Mouse (Mus musculus): Measurements from ENCODE around the gene Dcpp2. TPM values are rescaled to one million over a fixed set of nuclear protein-coding genes. Genes with fewer than 3 reads are reported as not detected.
A peak's percentile ranks its signal among the peaks of the same experiment; 100 is the strongest.
"Not testable (repeated sequence)": the region's sequence is repeated elsewhere in the genome, so short reads cannot be mapped to it uniquely, and the experiment has no call there.

Gene Dcpp2
- not detected for total RNA-seq (2021)
- long read RNA-seq, experiment 1: 0 reads
- long read RNA-seq, experiment 2: 0 reads

DNA sequence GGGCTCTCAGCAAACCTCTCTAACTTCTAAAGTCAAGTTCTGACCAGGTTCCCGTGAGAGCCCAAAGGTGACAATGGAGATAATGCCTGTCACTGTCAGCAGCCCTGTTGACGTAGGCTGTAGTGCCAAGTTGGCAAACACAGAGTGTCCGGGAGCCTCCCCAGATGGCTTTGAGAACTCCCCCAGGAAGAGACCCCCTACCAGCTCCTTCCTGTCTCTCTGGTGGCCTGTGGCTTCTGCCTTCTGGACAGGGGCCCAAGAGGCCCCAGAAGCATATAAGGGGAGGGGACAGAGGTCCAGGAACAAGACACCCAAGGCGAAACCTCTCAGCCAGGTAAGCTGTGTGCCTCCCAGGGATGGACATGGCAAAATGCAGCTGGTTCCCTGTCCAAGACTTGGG lies at the start of gene Dcpp2, which contains the start of gene Dcpp1:
Gene Dcpp2 (plus strand): TSS at position 305 of the 400 bp plus-strand sequence.
Gene Dcpp1 (plus strand): TSS at position 301 of the 400 bp plus-strand sequence.
- DNase-seq: not testable (repeated sequence)

DNA sequence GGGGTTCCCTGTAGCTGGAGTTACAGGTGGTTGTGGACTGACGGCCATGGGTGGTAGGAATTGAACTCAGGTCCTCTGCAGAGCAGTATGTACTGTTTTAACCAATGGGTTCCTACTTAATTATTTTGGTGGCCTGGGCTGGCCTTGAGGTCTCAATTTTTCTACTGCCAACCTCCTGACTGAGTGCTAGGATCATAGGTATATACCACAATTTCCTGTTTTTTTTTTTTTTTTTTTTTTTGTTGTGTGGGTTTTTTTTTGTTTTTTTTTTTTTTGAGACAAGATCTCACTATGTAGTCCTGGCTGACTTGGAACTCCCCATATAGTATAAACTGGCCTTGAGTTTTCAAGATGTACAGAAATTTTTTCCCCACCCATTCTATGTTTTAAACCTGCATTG lies 49.5 kb upstream of the Dcpp2 start:
- no peak for DNase-seq

DNA sequence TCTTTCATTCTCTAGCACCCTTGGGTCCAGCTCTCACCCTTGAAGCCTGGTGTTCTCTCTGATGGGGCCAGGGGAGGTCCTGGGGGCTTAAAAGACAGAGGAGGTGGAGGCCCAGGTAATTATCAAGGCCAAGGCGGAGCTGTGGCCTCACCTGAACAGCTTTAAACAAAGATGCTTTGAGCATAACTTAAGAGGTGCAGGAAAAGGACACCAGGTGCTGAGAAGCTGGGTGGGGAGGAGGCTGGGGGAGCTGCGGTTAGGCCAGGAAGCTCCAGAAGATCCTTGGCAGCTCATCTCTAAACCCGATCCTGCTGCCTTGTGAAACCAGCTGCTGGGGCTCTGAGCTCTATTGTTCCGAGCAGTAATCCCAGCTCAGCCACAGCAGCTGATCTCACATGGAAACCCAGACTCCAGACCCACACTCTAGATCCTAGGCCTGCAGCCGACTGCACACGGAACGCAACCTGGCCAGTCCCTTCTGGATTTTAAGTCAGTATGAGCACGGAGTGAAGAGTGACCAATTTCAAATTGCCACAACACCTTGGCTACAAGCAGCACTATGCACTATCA lies 44.6 kb upstream of the Dcpp2 start, which contains the start of gene Prss33:
Gene Prss33 (minus strand): TSS at position 51 of the 570 bp plus-strand sequence.
- DNase-seq: no peak

DNA sequence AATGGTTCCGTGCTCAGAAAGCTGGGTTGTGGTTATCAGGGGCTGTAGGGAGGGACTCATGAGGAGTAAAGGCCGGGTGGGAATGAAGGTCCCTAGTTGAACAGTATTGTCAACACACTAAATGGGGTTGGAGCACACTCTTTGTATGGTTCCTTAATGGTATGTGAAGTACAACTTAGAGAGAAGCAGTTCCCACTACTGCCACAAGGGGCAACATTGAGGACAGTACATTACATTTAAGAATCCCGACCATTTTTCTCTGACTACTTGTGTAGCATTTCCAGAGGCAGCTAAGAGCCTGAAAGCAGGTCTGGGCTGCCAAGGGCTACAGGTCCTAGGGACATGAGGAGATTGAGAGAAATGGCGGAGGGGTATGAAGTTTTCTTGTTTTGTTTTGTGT lies 39.5 kb upstream of the Dcpp2 start:
- DNase-seq: peak; percentile 67

DNA sequence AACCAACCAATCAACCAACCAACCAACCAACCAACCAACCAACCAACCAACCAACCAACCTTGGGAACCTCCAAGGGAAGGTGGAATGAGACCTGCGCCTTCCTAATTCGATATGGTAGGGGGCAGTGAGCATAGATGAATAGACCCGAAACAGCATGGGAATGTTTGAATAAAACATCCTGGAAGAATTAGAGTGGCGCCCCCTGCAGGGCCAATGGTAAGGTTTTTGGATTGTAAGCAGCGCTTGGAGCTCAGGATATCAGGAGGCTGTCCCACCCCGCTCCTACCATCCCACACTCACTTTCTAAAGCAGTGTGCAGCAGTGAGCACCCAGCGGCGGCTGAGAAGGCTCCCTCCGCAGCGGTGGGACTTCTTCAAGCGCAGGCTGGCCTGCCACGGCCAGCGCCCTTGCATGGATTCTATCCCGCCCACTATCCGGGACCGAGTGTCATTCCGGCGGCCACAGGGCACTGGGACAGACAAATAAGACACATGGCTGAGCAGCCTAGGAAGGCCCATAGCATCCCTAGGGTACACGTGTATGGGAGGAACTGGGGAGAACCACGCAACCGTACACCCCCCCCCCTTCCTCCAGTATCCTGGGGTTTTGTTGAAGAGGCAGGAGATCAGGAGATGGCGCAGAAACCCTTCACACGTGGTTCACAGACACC lies 37.4 kb upstream of the Dcpp2 start:
- no peak for DNase-seq

DNA sequence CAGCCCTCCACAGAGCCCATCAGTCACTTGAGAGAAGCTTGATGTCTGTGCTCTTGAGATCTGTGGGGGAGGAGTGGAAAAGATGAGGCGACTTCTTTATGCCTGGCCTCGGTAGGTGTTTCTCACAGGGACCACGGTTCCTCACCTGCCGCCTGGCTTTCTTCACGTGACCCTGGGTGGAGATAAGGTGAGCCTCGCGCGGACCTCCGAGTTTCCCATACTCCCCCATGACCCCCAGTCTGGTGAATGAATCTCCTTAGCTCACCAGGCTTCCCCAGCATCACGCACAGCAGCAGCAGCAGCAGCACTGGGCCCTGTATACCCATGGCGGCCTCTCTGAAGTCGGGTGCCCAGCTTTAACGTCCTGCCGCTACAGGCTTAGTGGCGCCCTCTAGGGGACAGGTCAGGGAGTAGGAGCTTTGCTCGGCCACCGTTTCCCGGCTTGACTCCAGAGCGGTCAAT lies 36.8 kb upstream of the Dcpp2 start, which contains the start of the genes Prss32 and Prss41:
Gene Prss32 (plus strand): TSS at position 44 of the 462 bp plus-strand sequence.
Gene Prss41 (minus strand): TSS at position 361 of the 462 bp plus-strand sequence.
- DNase-seq: peak; percentile 76

DNA sequence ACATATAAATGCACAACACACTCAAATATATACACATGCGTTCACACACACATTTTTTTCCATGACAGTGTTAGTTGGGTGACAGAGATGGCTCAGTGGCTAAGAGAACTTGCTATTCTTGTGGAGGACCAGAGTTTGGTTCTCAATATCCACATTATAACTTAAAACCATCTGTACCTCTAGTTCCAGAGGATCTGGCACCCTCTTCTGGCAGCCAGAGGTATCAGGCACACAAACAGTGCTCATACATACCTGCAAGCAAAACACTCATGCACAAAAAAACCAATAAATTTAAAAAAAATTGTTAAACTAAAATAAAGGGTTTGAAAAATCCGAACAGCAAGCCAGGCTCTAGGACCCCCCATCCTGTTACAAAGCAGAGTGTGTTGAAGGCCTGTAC lies 30.7 kb upstream of the Dcpp2 start:
- DNase-seq: no peak

DNA sequence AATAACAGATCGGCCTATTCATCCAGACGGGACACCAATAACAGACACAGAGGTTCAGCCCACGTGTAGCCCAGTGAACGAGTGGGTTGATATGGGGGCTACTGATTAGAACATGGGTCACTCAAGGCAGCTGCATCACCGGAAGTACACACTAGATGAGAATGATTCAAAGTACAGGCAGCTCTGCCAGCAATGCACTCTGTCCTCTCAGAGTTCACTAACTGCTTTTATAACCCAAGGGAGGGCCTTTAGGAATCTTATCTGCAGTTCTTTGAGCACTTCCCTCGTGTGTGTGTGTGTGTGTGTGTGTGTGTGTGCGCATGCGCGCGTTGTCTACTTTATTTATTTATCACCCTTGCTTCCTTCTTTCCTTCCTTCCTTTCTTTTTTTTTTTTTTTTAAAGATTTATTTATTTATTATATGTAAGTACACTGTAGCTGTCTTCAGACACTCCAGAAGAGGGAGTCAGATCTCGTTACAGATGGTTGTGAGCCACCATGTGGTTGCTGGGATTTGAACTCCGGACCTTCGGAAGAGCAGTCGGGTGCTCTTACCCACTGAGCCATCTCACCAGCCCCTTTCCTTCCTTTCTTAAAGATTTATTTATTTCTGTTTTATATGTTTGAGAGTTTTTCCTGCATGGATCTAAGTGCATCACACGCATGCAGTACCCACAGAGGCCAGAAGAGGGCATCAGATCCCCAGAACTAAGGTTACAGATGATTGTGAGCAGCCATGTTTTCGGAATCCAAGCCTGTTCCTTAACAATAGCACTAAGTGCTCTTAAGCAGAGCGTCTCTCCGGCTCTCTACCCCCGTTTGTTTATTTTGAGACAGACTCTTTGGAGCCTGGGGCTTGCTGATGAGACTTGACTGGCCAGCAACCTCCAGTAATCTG lies 29.6 kb upstream of the Dcpp2 start:
- peak; percentile 80 for DNase-seq

DNA sequence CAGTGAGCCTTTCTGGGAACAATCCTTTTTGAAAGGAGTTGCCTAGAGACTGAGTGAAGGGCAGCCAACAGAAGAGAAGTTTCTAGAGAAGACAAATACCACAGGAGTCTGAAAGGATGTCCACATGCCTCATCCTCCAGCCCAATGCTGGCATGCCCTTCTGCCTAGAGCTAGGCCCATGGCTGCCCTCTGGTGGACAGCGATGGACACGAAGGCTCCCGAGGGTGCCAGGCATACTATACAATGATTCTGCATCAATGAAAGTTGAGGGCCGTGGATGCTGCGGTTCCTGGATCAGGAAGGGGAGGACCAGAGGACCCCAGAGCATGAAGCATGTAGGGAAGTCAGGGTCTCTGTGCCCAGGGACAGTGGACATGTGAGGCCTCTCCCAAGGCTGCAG lies 27.4 kb upstream of the Dcpp2 start:
- peak; percentile 78 for DNase-seq

DNA sequence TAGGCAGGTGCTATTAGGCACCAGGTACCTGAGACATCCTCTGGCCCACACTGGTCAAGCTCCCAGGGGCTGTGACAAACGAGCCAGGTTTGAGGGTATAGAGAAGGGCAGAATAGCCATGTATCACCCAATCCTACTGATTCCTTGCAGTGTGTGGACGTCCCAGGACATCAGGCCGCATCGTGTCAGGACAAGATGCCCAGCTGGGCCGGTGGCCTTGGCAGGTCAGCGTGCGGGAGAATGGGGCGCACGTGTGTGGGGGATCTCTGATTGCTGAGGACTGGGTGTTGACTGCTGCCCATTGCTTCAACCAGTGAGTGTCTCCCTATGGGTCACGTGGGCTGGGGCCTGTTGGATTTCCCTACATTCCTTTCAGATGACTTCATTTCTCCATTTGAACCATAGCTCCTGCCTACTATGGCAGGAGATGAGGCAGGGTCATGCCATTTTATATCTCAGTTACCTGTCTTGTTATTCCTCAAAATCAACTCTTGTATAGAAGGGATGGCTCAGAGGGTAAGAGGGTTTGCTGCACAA lies 26.4 kb upstream of the Dcpp2 start:
- DNase-seq: no peak

DNA sequence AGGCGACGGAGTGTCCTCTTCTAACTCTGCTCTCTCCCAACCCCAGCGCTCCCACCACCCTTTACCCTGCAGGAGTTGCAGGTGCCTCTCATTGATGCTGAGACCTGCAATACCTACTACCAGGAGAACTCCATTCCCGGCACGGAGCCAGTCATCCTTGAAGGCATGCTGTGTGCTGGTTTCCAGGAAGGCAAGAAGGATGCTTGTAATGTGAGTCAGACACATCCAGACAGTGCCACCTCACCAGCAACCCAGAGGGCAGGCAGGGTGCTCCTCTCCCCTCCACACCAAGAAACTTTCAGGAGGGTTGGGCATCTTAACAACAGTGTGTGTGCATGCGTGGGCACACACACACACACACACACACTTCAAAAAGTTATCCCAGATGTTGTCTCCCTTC lies 23.5 kb upstream of the Dcpp2 start:
- DNase-seq: no peak

DNA sequence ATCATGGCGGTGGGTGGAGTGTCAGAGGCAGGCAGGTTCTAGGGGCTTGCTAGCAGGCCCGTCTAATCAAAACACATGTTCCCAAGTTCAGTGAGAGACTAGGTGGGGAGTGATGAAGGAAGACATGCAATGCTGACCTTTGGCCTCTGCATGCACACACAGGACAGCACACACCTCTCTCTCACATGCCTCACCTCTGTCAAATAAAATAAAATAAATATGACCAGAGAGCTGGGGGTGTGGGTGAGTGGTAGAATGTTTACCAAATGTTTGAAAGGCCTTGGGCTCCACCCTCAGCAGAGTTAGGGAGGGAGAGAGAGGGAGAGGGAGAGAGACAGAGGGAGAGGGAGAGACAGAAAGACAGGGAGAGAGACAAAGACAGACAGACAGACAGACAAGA lies 22.8 kb upstream of the Dcpp2 start:
- DNase-seq: no peak

DNA sequence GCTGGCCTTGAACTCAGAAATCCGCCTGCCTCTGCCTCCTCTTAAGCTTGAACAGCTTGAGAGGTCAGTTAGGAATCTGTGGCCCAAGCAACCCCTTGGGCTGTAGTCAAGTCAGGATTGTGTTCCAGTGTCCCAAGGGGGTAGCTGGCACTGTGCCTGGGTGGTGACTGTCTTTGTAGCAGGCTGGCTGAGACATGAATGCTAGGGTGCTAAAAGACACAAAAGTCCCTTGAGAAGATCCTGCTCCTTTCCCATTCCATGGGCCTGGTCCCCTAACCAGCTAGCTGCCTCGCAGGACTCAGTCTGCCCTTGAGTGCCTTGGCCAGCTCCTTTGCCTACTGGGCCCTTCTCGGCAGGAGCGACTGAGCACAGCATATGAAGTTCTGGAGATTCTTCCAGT lies 17.8 kb upstream of the Dcpp2 start:
- DNase-seq: peak; percentile 68

DNA sequence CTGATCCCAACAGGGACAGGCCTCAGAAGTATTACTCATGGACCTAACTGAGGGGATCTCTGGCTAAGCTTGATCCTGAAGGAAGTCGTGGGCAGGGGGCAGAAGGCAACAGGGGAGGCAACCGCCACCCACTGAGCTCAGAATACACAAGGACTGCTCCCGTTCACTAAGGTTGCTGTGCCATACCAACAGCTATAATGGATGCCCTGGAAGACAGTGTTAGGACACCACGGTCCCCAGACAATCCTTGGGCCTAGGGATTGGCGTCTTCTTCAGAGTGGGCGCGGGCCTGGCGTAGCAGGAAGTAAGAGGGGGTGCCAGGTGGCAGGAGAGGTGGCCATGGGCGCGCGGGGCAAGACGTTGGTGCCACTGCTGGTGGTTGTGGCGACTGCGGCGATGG lies 12.9 kb upstream of the Dcpp2 start, which contains the start of gene Prss21:
Gene Prss21 (plus strand): TSS at position 301 of the 400 bp plus-strand sequence.
- no peak for DNase-seq

DNA sequence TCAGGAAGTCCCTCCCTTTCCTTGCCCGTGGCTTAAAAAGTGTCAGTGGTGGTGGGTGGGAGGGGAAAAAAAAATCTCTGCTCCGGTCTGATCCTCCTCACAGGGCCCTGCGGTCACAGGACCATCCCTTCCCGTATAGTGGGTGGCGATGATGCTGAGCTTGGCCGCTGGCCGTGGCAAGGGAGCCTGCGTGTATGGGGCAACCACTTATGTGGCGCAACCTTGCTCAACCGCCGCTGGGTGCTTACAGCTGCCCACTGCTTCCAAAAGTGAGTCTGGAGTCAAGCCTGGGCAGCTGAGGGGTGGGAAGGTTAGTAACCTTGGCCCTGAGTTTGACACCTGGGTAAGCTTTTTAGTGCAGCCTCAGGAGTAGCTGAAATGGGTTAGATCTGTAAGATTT lies 12.2 kb upstream of the Dcpp2 start:
- peak; percentile 57 for DNase-seq

DNA sequence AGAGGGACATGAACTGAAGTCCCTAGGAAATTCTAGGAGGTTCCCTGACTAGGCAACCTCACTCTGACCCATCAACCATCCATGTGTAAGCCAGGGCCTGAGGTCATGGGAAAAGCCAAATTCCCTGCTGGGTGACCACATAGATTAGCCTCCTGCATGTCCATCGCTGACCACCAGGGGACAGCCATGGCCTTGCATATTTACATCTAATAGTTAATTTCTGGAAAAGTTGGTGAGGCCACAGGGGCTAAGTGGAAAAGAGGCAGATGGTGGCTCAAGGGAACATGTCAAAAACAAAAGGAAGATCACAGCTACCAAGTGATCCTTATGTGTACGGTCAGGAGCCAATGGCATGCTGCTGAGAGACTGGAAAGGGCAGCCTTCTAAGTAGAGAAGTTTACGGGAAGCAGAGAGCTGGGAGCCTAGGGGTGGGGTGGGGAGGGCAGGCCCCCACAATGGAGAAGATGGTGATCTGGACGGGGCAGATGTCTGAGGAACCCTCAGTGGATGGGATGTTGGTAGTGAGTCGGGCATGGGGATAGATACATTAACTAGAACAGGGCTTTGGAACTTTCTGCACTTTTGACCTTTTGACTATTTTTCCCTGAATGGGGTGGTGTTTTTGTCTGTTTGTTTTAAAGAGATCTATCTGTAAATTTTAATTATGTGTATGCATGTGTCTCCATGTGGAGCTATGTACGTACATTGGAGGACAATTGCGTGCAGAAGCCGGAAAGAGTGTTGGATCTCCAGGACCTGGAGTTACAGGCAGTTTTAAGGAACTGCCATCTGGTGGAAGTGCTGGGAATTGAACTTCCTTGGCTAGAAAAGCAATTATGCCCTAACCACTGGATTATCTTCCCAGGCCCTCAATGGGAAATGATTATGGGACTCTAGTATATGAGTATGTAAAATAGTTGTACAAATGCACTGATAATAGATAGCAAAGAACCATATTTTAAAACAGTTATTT lies 6.5 kb upstream of the Dcpp2 start:
- peak; percentile 67 for DNase-seq

DNA sequence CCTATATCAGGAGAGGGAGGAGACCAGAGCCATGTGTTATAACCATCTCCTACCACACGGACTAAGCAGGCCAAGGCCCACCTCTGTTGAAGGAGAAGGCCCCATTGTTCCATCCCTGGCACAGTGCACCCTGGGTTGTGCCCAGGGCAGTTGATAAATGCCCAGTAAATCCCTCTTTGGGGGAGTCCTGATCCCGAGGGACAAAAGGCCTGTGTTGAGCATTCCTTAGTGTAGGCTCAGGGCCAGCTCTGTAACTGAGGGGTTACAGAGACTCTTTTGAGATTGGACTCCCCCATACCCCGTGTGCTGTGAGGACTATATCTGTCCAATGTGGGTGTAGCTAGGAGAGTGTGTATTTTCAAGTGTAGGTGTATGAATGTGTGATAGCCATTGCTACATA lies 3.9 kb upstream of the Dcpp2 start:
- DNase-seq: no peak

DNA sequence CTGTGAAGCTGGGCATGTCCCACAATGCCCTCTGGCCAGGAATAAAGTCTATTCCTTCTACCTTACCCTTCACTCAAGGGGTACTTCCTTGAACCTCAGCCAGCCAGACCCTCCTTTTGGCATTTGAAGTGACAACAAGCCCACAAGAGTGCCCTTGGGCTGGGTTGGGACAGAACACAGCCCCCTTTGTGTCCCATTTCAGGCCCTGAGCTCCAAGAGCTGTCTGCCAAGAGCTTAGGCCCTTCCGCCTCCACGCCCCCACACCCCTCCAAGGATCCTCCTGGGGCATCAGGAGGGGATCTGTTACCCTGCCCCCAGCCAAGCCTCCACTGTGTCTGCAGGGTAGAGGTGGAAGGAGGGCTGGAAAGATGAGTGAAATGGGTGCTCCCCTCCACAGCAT lies 3.5 kb upstream of the Dcpp2 start:
- no peak for DNase-seq

DNA sequence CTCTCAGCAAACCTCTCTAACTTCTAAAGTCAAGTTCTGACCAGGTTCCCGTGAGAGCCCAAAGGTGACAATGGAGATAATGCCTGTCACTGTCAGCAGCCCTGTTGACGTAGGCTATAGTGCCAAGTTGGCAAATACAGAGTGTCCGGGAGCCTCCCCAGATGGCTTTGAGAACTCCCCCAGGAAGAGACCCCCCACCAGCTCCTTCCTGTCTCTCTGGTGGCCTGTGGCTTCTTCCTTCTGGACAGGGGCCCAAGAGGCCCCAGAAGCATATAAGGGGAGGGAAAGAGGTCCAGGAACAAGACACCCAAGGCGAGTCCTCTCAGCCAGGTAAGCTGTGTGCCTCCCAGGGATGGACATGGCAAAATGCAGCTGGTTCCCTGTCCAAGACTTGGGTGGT lies 36.5 kb downstream of the Dcpp2 start, which contains the start of gene Dcpp3:
Gene Dcpp3 (plus strand): TSS at position 301 of the 400 bp plus-strand sequence.
- not testable (repeated sequence) for DNase-seq

DNA sequence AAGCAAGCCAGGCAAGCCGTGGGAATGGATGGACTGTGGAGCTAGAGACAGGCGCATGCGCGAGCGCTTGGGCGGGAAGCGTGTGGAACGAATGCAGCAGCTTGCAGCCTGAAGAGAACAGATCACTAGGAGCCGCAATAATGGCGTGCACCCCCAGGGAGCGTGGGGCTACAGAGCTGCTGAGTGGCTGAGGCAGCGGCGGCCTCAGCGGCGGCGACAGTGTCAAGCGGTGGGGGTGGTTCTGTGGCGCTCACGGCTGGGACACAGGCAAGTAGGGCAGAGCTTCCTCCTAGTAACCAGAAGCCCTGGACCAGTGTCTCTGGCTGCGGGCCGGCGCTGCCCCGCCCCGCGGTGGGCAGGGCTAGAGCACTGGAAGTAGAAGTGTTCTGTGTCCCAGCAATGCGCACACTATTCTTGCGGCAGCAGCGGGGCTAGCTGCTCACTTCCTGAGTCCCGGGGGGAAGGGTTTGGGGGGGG lies 43.9 kb downstream of the Dcpp2 start:
- peak; percentile 94 for DNase-seq

DNA sequence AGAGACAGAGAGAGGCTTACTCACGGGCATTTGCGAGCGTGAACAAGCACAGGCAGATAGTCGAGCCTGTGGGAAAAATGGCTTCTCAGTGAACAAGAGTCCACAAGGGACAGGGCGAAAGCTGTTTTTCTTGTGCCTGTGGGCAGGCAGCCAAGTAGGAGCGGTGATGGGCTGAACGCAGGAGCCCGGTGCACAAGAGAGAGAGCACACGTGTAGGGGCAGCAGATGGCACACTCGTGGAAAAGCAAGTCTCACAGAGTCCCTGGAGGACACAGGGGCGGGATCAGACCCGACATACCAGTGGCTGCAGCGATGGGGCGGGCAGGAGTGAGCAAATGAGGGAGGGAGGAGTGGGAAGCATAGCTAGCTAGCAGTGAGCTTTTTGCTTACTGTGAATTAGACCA lies 44.4 kb downstream of the Dcpp2 start:
- DNase-seq: peak; percentile 70
